Mouse (Mus musculus) CH12.LX (cell line): ENCODE data around the gene Pappa2. TPM values are rescaled to one million over a fixed set of nuclear protein-coding genes. Genes with fewer than 3 reads are reported as not detected.

Experiments
- DNase-seq: peaks from one replicate; pipeline ENCODE4 v3.0.0-alpha.2; 2013; ENCODE audit errors: extremely low read depth
- H3K27ac ChIP-seq: 2 replicates; pipeline ENCODE4 v1.5.1; 2012; ENCODE audit warnings: low read depth, mild to moderate bottlenecking, control low read depth, moderate library complexity; ENCODE audit not compliant: insufficient read depth
- H3K27me3 ChIP-seq: replicated peaks from 2 replicates; pipeline ENCODE3; 2012; ENCODE audit warnings: inconsistent platforms
- H3K36me3 ChIP-seq, 2 experiments: replicated peaks in 1 of 2; 2 replicates each; pipeline versions ENCODE3 to v1.6.1; 2012; ENCODE audit warnings: inconsistent platforms in 1 of 2, low read length in 1 of 2, mild to moderate bottlenecking in 1 of 2, mixed read lengths in 1 of 2, moderate library complexity in 1 of 2; ENCODE audit not compliant: control insufficient read depth in 1 of 2, insufficient read depth in 1 of 2
- H3K4me1 ChIP-seq, 2 experiments: 2 replicates each; pipeline ENCODE4 v1.6.1; 2012; ENCODE audit warnings: inconsistent platforms in 1 of 2, moderate library complexity in 1 of 2; ENCODE audit not compliant: insufficient read depth in 2 of 2, control insufficient read depth in 1 of 2
- H3K4me2 ChIP-seq: 2 replicates; pipeline ENCODE4 v1.6.1; 2012; ENCODE audit warnings: low read depth, mild to moderate bottlenecking, control low read depth; ENCODE audit not compliant: poor library complexity, insufficient read depth, severe bottlenecking
- H3K4me3 ChIP-seq, 3 experiments: fragments of 150-350 bp in 1 of 3; sonication (generic) in 1 of 3; replicated peaks in 1 of 3; 2 replicates each; pipeline versions ENCODE3 to v1.5.1; 2011 to 2012; ENCODE audit warnings: low read depth in 2 of 3, low read length in 2 of 3, mild to moderate bottlenecking in 2 of 3, moderate library complexity in 2 of 3, control low read depth in 1 of 3, improper control_type of control experiment in 1 of 3, inconsistent platforms in 1 of 3, mixed read lengths in 1 of 3; ENCODE audit not compliant: poor library complexity in 1 of 3
- H3K79me2 ChIP-seq: replicated peaks from 2 replicates; pipeline ENCODE4 v1.6.1; 2012; ENCODE audit warnings: mild to moderate bottlenecking, moderate library complexity; ENCODE audit not compliant: control insufficient read depth, poor library complexity, insufficient read depth, severe bottlenecking; ENCODE audit errors: extremely low read depth
- H3K9ac ChIP-seq: 2 replicates; pipeline ENCODE4 v1.6.1; 2012; ENCODE audit warnings: low read depth, mild to moderate bottlenecking, control low read depth, moderate library complexity; ENCODE audit not compliant: insufficient read depth
- H3K9me3 ChIP-seq: replicated peaks from 2 replicates; pipeline ENCODE3; 2012; ENCODE audit warnings: low read length, inconsistent platforms, mixed read lengths
- BHLHE40 ChIP-seq: IDR thresholded peaks from 2 replicates; pipeline ENCODE4 v1.6.1; 2011; ENCODE audit warnings: mild to moderate bottlenecking, low read depth, low read length, improper control_type of control experiment
- CHD1 ChIP-seq: IDR thresholded peaks from 2 replicates; pipeline ENCODE4 v1.6.1; 2012; ENCODE audit warnings: low read depth, low read length, improper control_type of control experiment, inconsistent platforms
- CHD2 ChIP-seq: IDR thresholded peaks from 2 replicates; pipeline ENCODE4 v1.6.1; 2011; ENCODE audit warnings: low read length, improper control_type of control experiment
- CTCF ChIP-seq, 2 experiments: IDR thresholded peaks in 1 of 2; conservative IDR thresholded peaks in 1 of 2; 2 replicates each; pipeline ENCODE4 v1.5.1; 2011 to 2012; ENCODE audit warnings: low read depth in 2 of 2, low read length in 2 of 2, improper control_type of control experiment in 1 of 2, inconsistent platforms in 1 of 2, mild to moderate bottlenecking in 1 of 2, moderate library complexity in 1 of 2
- ELF1 ChIP-seq: IDR thresholded peaks from 2 replicates; pipeline ENCODE4 v1.6.1; 2014; ENCODE audit warnings: low read depth, mild to moderate bottlenecking, inconsistent platforms, low read length, improper control_type of control experiment
- GABPA ChIP-seq: IDR thresholded peaks from 2 replicates; pipeline ENCODE4 v1.6.1; 2012; ENCODE audit warnings: low read depth, low read length, improper control_type of control experiment, inconsistent platforms; ENCODE audit not compliant: insufficient replicate concordance
- HCFC1 ChIP-seq: IDR thresholded peaks from 2 replicates; pipeline ENCODE4 v1.6.1; 2012; ENCODE audit warnings: low read depth, mild to moderate bottlenecking, inconsistent platforms, low read length, improper control_type of control experiment
- IRF4 ChIP-seq: IDR thresholded peaks from 2 replicates; pipeline ENCODE4 v1.6.1; 2014; ENCODE audit warnings: low read depth, mild to moderate bottlenecking, inconsistent platforms, low read length, improper control_type of control experiment
- JUN ChIP-seq: IDR thresholded peaks from 2 replicates; pipeline ENCODE4 v1.6.1; 2011; ENCODE audit warnings: low read depth, mild to moderate bottlenecking, low read length, improper control_type of control experiment, moderate library complexity; ENCODE audit not compliant: insufficient read depth
- JUND ChIP-seq: conservative IDR thresholded peaks from 2 replicates; pipeline ENCODE4 v1.6.1; 2011; ENCODE audit warnings: low read depth, low read length, improper control_type of control experiment
- KAT2A ChIP-seq: IDR thresholded peaks from 2 replicates; pipeline ENCODE4 v1.6.1; 2012; ENCODE audit warnings: low read length, improper control_type of control experiment, inconsistent platforms; ENCODE audit not compliant: insufficient replicate concordance
- MAFK ChIP-seq: IDR thresholded peaks from 2 replicates; pipeline ENCODE4 v1.6.1; 2011; ENCODE audit warnings: low read length, improper control_type of control experiment; ENCODE audit not compliant: insufficient replicate concordance
- MAZ ChIP-seq: IDR thresholded peaks from 2 replicates; pipeline ENCODE4 v1.6.1; 2012; ENCODE audit warnings: low read depth, mild to moderate bottlenecking, inconsistent platforms, low read length, improper control_type of control experiment, moderate library complexity
- NELFE ChIP-seq: IDR thresholded peaks from 2 replicates; pipeline ENCODE4 v1.6.1; 2011; ENCODE audit warnings: low read depth, low read length, improper control_type of control experiment
- NRF1 ChIP-seq: IDR thresholded peaks from 2 replicates; pipeline ENCODE4 v1.6.1; 2014; ENCODE audit warnings: low read depth, mild to moderate bottlenecking, inconsistent platforms, low read length, improper control_type of control experiment, moderate library complexity
- POLR2A ChIP-seq: IDR thresholded peaks from 2 replicates; pipeline ENCODE4 v1.6.1; 2011; ENCODE audit warnings: low read depth, mild to moderate bottlenecking, improper control_type of control experiment, low read length
- POLR2AphosphoS2 ChIP-seq: IDR thresholded peaks from 2 replicates; pipeline ENCODE4 v1.6.1; 2011; ENCODE audit warnings: low read depth, low read length, improper control_type of control experiment
- RAD21 ChIP-seq: IDR thresholded peaks from 2 replicates; pipeline ENCODE4 v1.6.1; 2011; ENCODE audit warnings: low read depth, mild to moderate bottlenecking, low read length, improper control_type of control experiment, moderate library complexity
- RCOR1 ChIP-seq: conservative IDR thresholded peaks from 2 replicates; pipeline ENCODE4 v1.6.1; 2012; ENCODE audit warnings: low read depth, mild to moderate bottlenecking, inconsistent platforms, low read length, improper control_type of control experiment
- SIN3A ChIP-seq: IDR thresholded peaks from 2 replicates; pipeline ENCODE4 v1.6.1; 2012; ENCODE audit warnings: low read length, improper control_type of control experiment, inconsistent platforms
- SMC3 ChIP-seq: IDR thresholded peaks from 2 replicates; pipeline ENCODE4 v1.6.1; 2011; ENCODE audit warnings: low read depth, low read length, improper control_type of control experiment
- TBP ChIP-seq: conservative IDR thresholded peaks from 2 replicates; pipeline ENCODE4 v1.6.1; 2011; ENCODE audit warnings: low read depth, low read length, improper control_type of control experiment
- TCF12 ChIP-seq: IDR thresholded peaks from 2 replicates; pipeline ENCODE4 v1.6.1; 2014; ENCODE audit warnings: low read depth, mild to moderate bottlenecking, inconsistent platforms, low read length, improper control_type of control experiment
- UBTF ChIP-seq: IDR thresholded peaks from 2 replicates; pipeline ENCODE4 v1.6.1; 2012; ENCODE audit warnings: low read depth, mild to moderate bottlenecking, inconsistent platforms, low read length, improper control_type of control experiment, moderate library complexity
- USF1 ChIP-seq: IDR thresholded peaks from 2 replicates; pipeline ENCODE4 v1.6.1; 2014; ENCODE audit warnings: low read depth, mild to moderate bottlenecking, inconsistent platforms, low read length, improper control_type of control experiment
- USF2 ChIP-seq: conservative IDR thresholded peaks from 2 replicates; pipeline ENCODE4 v1.6.1; 2011; ENCODE audit warnings: low read depth, low read length, improper control_type of control experiment
- ZC3H11A ChIP-seq: IDR thresholded peaks from 2 replicates; pipeline ENCODE4 v1.6.1; 2012; ENCODE audit warnings: low read depth, mild to moderate bottlenecking, inconsistent platforms, low read length, improper control_type of control experiment
- ZNF384 ChIP-seq: IDR thresholded peaks from 2 replicates; pipeline ENCODE4 v1.6.1; 2012; ENCODE audit warnings: low read depth, low read length, improper control_type of control experiment, inconsistent platforms
- dilution Hi-C: fragments of 300-500 bp; cut with MboI; formaldehyde crosslinking; loops from 2 replicates; pipeline ENCODE4 v1.14.3; 2020; ENCODE audit warnings: low sequenced_read_pairs; ENCODE audit not compliant: extremely low pct_unique_long_range_greater_than_20kb, extremely low pct_ligation_motif_present
- in situ Hi-C: fragments of 300-500 bp; cut with MboI; formaldehyde crosslinking; loops from 3 replicates; pipeline ENCODE4 v1.14.3; 2019; ENCODE audit warnings: low sequenced_read_pairs, low pct_ligation_motif_present, low pct_unique_long_range_greater_than_20kb, mixed read lengths
- polyA plus RNA-seq: library from polyadenylated mRNA; unstranded; fragments of >175 nt; gene quantifications from 2 replicates; pipeline ENCODE4 v1.2.1, GENCODE M21; 2012; ENCODE audit warnings: low read depth; ENCODE audit not compliant: insufficient read length
- total RNA-seq, 2 experiments: library from RNA; depleted of rRNA; stranded (reverse); fragments of 300-350 nt in 1 of 2; fragments of >200 nt in 1 of 2; gene quantifications; 2 replicates each; pipeline ENCODE4 v1.2.3; 2012 to 2014

Pappa2 gene
- total and polyA plus RNA-seq, 3 experiments = 0.17 to 1.3 (median 0.20) TPM

DNA sequence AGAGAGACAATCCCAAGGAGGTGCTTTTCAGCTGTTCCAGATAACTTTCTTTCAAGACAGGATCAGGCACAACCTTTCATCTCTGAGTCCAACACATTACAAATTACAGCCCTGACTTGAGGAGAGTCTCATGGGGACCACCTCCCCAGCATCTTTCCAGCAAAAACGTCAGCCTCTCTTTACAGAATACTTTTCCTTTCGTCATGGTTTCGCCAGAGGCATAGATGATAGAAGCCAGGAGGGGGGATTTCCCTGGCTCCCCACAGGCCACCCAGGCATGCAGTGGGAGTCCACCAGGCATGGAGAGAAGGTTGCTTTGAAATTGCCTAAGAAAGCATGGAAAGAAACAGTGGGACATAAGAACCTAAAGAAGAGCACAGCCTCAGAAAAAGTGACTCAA is 37.4 kb downstream of the Pappa2 start:
- no peaks in the 10 kb centered on the region for H3K79me2 ChIP-seq
- no peak overlapping the region for H3K27ac ChIP-seq
- in situ Hi-C loops (no loop called here), dilution Hi-C loops (no loop called here)
- no peaks in the 10 kb centered on the region for H3K36me3 ChIP-seq
- H3K27me3 ChIP-seq = no peaks in the 10 kb centered on the region
- TF ChIP-seq NELFE (no peak), HCFC1 (no peak), CHD1 (no peak), GABPA (no peak), MAFK (no peak), POLR2AphosphoS2 (no peak), BHLHE40 (no peak), TBP (no peak), ELF1 (no peak), UBTF (no peak), JUN (no peak), NRF1 (no peak), TCF12 (no peak), USF1 (no peak), KAT2A (no peak), RAD21 (no peak), SMC3 (no peak), USF2 (no peak), MAZ (no peak)
- no peaks in the 10 kb centered on the region for H3K9me3 ChIP-seq
- DNase-seq = peak; percentile 29
- no peak overlapping the region for H3K4me3 ChIP-seq
- H3K4me2 ChIP-seq = peak overlapping the region; percentile 21; the same call in 1 of the 2 replicates
- H3K4me1 ChIP-seq = peaks cover 0 to 18% of the 10 kb centered on the region in 2 experiments; a peak in 2 of 4 replicates
- no peak overlapping the region for H3K9ac ChIP-seq

GRCm38 (mm10) chr1:158940966-158941365 is 39.3 kb downstream of the Pappa2 start:
- Histone ChIP-seq H3K27ac (no peak overlapping the region), H3K79me2 (no peaks in the 10 kb centered on the region), H3K9me3 (no peaks in the 10 kb centered on the region), H3K4me3 (no peak overlapping the region), H3K4me2 (no peak overlapping the region), H3K27me3 (no peaks in the 10 kb centered on the region), H3K9ac (no peak overlapping the region), H3K36me3 (no peaks in the 10 kb centered on the region), H3K4me1 (peaks cover 0 to 18% of the 10 kb centered on the region in 2 experiments; a peak in 2 of 4 replicates)
- dilution Hi-C loops = no loop called here
- in situ Hi-C loops = no loop called here
- DNase-seq = no peak
- TF ChIP-seq UBTF = no peak
- TF ChIP-seq CHD1 = no peak
- TF ChIP-seq JUND = no peak
- TF ChIP-seq RCOR1 = no peak
- TF ChIP-seq POLR2AphosphoS2 = no peak
- TF ChIP-seq ZNF384 = no peak
- TF ChIP-seq POLR2A = no peak
- TF ChIP-seq SIN3A = no peak
- no peak for TF ChIP-seq CHD2
- TF ChIP-seq TBP = no peak
- no peak for TF ChIP-seq GABPA
- no peak for TF ChIP-seq ZC3H11A
- no peak for TF ChIP-seq IRF4
- no peak for TF ChIP-seq CTCF (conservative IDR thresholded peaks at IDR 0.05 in 1 of 2, IDR thresholded peaks at IDR 0.05 in 1 of 2; ENCODE audit: low read depth in 2 of 2, low read length in 2 of 2)
- TF ChIP-seq MAZ = no peak
- TF ChIP-seq ELF1 = no peak
- no peak for TF ChIP-seq USF1
